Mouse (Mus musculus) hindbrain, embryonic 10.5 days (tissue): Measurements from ENCODE around the gene Ltbp2. TPM values are rescaled to one million over a fixed set of nuclear protein-coding genes. Genes with fewer than 3 reads are reported as not detected.
A peak's percentile ranks its signal among the peaks of the same experiment; 100 is the strongest.

Source experiments
- DNase-seq: peaks from one replicate; pipeline ENCODE4 v3.0.0-alpha.2; 2017; ENCODE audit warnings: low spot score
- H3K27ac ChIP-seq: fragments of 300-500 bp; sonication (generic); 2 replicates; pipeline ENCODE4 v1.5.1; 2016; ENCODE audit warnings: mild to moderate bottlenecking, moderate library complexity
- H3K27me3 ChIP-seq: fragments of 300-500 bp; sonication (generic); 2 replicates; pipeline ENCODE4 v1.6.1; 2016; ENCODE audit warnings: mild to moderate bottlenecking; ENCODE audit not compliant: poor library complexity, insufficient read depth, severe bottlenecking
- H3K36me3 ChIP-seq: fragments of 300-500 bp; sonication (generic); 2 replicates; pipeline ENCODE4 v1.6.1; 2016; ENCODE audit warnings: mild to moderate bottlenecking, moderate library complexity
- H3K4me1 ChIP-seq: fragments of 300-500 bp; sonication (generic); replicated peaks from 2 replicates; pipeline ENCODE4 v1.6.1; 2016; ENCODE audit warnings: mild to moderate bottlenecking
- H3K4me3 ChIP-seq: fragments of 300-500 bp; sonication (generic); 2 replicates; pipeline ENCODE4 v1.5.1; 2016; ENCODE audit warnings: mild to moderate bottlenecking, moderate library complexity
- H3K9me3 ChIP-seq: fragments of 300-500 bp; sonication (generic); 2 replicates; pipeline ENCODE4 v1.6.1; 2016; ENCODE audit warnings: mild to moderate bottlenecking, moderate library complexity
- WGBS: fragments of 180-500 bp; shearing (Covaris S2); methylation state at CpG from one replicate; pipeline ENCODE4 v1.1.7; 2016; 5-methylcytosine and 5-hydroxymethylcytosine counted together
- polyA plus RNA-seq: library from polyadenylated mRNA; unstranded; fragments of >200 nt; fragmentation: Nextera tagmentation; extraction: Ambion mirVana; gene quantifications from 2 replicates; pipeline ENCODE4 v1.2.1, GENCODE M21; 2016

Ltbp2 gene
- polyA plus RNA-seq, 1 experiment from 2014 or later: 0.17 TPM

- H3K27me3 ChIP-seq: peaks cover 7% of the 10 kb centered on the region; the same call in 1 of the 2 replicates
- peaks cover 49% of the 10 kb centered on the region for H3K4me1 ChIP-seq
- no peaks in the 10 kb centered on the region for H3K9me3 ChIP-seq
- H3K4me3 ChIP-seq: no peak overlapping the region
- peaks cover 24% of the 10 kb centered on the region for H3K36me3 ChIP-seq
- H3K27ac ChIP-seq: peak overlapping the region; percentile 66
- DNase-seq: peak; percentile 47
- 40% methylated on average over 14 of the region's 14 CpGs for WGBS
These were observed 124.0 kb downstream of the Ltbp2 start for GRCm38 (mm10) chr12:84752131-84752977.

GRCm38 (mm10) chr12:84750661-84751060 lies 125.7 kb downstream of the Ltbp2 start:
- peaks cover 52% of the 10 kb centered on the region for H3K4me1 ChIP-seq
- no peak for DNase-seq
- no peaks in the 10 kb centered on the region for H3K9me3 ChIP-seq
- peaks cover 7% of the 10 kb centered on the region for H3K36me3 ChIP-seq
- no peak overlapping the region for H3K4me3 ChIP-seq
- peaks cover 7% of the 10 kb centered on the region; the same call in 1 of the 2 replicates for H3K27me3 ChIP-seq
- 62% methylated on average over 14 of the region's 14 CpGs for WGBS
- H3K27ac ChIP-seq: no peak overlapping the region; the same call in 1 of the 2 replicates

- DNase-seq: no peak
- H3K27me3 ChIP-seq: no peaks in the 10 kb centered on the region
- H3K9me3 ChIP-seq: no peaks in the 10 kb centered on the region
- 75% methylated on average over 3 of the region's 3 CpGs for WGBS
- no peak overlapping the region for H3K4me3 ChIP-seq
- peaks cover 38% of the 10 kb centered on the region for H3K4me1 ChIP-seq
- no peaks in the 10 kb centered on the region for H3K36me3 ChIP-seq
- H3K27ac ChIP-seq: no peak overlapping the region
These were observed 128.2 kb downstream of the Ltbp2 start for GRCm38 (mm10) chr12:84748134-84748533.

GRCm38 (mm10) chr12:84745700-84746099 lies 130.6 kb downstream of the Ltbp2 start:
- H3K27me3 ChIP-seq: no peaks in the 10 kb centered on the region
- no peak for DNase-seq
- no peaks in the 10 kb centered on the region for H3K9me3 ChIP-seq
- no peak overlapping the region for H3K27ac ChIP-seq
- no peak overlapping the region for H3K4me3 ChIP-seq
- WGBS: 64% methylated on average over 4 of the region's 4 CpGs
- peaks cover 15% of the 10 kb centered on the region for H3K4me1 ChIP-seq
- no peaks in the 10 kb centered on the region for H3K36me3 ChIP-seq

DNA sequence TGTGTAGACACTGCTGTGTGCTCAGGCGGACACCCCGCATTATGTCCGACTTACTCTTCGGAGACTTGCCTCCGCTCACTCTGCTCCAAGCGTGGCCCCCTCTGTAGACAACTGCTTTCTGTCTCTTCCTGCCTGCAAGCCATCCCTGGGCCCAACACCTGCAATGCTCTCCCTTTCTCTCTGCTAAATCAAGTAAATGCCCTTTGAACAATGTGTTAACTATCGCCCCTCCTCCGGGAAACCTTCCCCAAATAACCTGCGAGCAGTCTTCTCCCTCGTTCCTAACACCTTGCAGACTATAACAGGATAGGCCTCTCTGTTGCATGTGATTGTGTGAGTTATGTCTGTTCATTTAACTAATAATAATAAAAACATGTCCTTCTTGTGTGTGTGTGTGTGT lies 132.8 kb downstream of the Ltbp2 start:
- Histone ChIP-seq H3K27me3 (no peaks in the 10 kb centered on the region), H3K27ac (no peak overlapping the region), H3K4me1 (peaks cover 7% of the 10 kb centered on the region; the same call in 1 of the 2 replicates), H3K4me3 (no peak overlapping the region), H3K36me3 (no peaks in the 10 kb centered on the region), H3K9me3 (no peaks in the 10 kb centered on the region)
- DNase-seq: no peak
- 89% methylated on average over 10 of the region's 10 CpGs for WGBS

- WGBS: 81% methylated on average over 13 of the region's 13 CpGs
- no peak overlapping the region for H3K27ac ChIP-seq
- H3K4me1 ChIP-seq: no peaks in the 10 kb centered on the region
- no peak overlapping the region for H3K4me3 ChIP-seq
- DNase-seq: no peak
- H3K9me3 ChIP-seq: no peaks in the 10 kb centered on the region
- no peaks in the 10 kb centered on the region for H3K27me3 ChIP-seq
- no peaks in the 10 kb centered on the region for H3K36me3 ChIP-seq
These were observed 143.0 kb downstream of the Ltbp2 start for GRCm38 (mm10) chr12:84733366-84733765.

Other genes starting within 250 kb of the Ltbp2 start
- gene Vrtn, start 235.5 kb downstream of the Ltbp2 start, polyA plus RNA-seq: 0.09 TPM in 1 of 2 replicates, not detected in the other
- gene Syndig1l, start 177.7 kb downstream of the Ltbp2 start, polyA plus RNA-seq: 1.5 TPM in 1 of 2 replicates, not detected in the other
- gene Npc2, start 103.4 kb downstream of the Ltbp2 start, polyA plus RNA-seq: 77.2 and 89.0 TPM in 2 replicates
- 160 and 181 TPM in 2 replicates for gene Isca2, start 103.3 kb downstream of the Ltbp2 start, polyA plus RNA-seq
- gene Fcf1, start 94.4 kb upstream of the Ltbp2 start, polyA plus RNA-seq: 174 and 178 TPM in 2 replicates
- gene Arel1, start 94.4 kb upstream of the Ltbp2 start, polyA plus RNA-seq: 18.5 and 21.5 TPM in 2 replicates
- 31.9 and 34.8 TPM in 2 replicates for gene Ylpm1, start 119.8 kb upstream of the Ltbp2 start, polyA plus RNA-seq
- 3.8 and 4.7 TPM in 2 replicates for gene Prox2, start 234.2 kb upstream of the Ltbp2 start, polyA plus RNA-seq
- 101 and 109 TPM in 2 replicates for gene Dlst, start 234.3 kb upstream of the Ltbp2 start, polyA plus RNA-seq